Mouse (Mus musculus): ENCODE results near the gene St3gal3.

- TF ChIP-seq CTCF (IDR thresholded peaks at IDR 0.05; ENCODE audit: low read depth) (no peak), EP300 (IDR thresholded peaks at IDR 0.05; ENCODE audit: low read depth) (no peak)
Measured at GRCm38 (mm10) chr4:118162123-118162522, 27.4 kb upstream of the St3gal3 start.
